ENCODE assay signal across 8 mouse cellular contexts in genomic region chr19:5770925-5771860, GRCm38 (mm10). TPM values are rescaled to one million over a fixed set of nuclear protein-coding genes. Genes with fewer than 3 reads are reported as not detected.
DNase-seq lines count a peak whose midpoint lies in the region; ATAC-seq lines count a peak whose summit lies in the region.

Gene Scyl1 (minus strand): TSS chr19:5771419.

- peak; percentile 96 to 97 for DNase-seq in adrenal gland, adult 18-20 months (ENCODE audit: low spot score in 2 of 2)
- peak; percentile 92 for DNase-seq in embryo, embryonic 11 days
- DNase-seq in gastrocnemius, postnatal 25 days = peak; percentile 96
- peak; percentile 100 for DNase-seq in intestine, embryonic 14.5 days (ENCODE audit: low spot score)
- DNase-seq in left cerebral cortex, postnatal 10 days (ENCODE audit: extremely low spot score in 1 of 2, low spot score in 2 of 2) = peak; percentile 85 to 94
- peak; percentile 93 to 94 for DNase-seq in right cerebral cortex, postnatal 10 days (ENCODE audit: low spot score in 2 of 2)
- DNase-seq in urinary bladder, postnatal 25 days (ENCODE audit: low spot score) = peak; percentile 95

- ATAC-seq in intestine, embryonic 14.5 days (replicated peaks; ENCODE audit: low FRiP score, low TSS enrichment, low read depth) = peak; percentile 97
- ATAC-seq in megakaryocyte progenitor cell, adult 5-6 weeks (replicated peaks; ENCODE audit: poor library complexity) = peak; percentile 99

- peak within 1 kb of the TSS; percentile 82 for H3K4me3 ChIP-seq in intestine, embryonic 14.5 days (ENCODE audit: low read depth, low read length)

- peak within 1 kb of the TSS; percentile 78 for H3K27ac ChIP-seq in intestine, embryonic 14.5 days (ENCODE audit: low read depth)

- intact Hi-C loops in left cerebral cortex, postnatal 10 days (cut with DNase I) = no loop called here

- H3K27me3 ChIP-seq in intestine, embryonic 14.5 days (replicated peaks; ENCODE audit: control insufficient read depth, insufficient read depth, low read length) = no peaks in the 10 kb centered on the region

- peak within 1 kb of the TSS; percentile 94 for H3K4me2 ChIP-seq in intestine, embryonic 14.5 days (ENCODE audit: low read length)

- peak within 1 kb of the TSS; percentile 78 for H3K9ac ChIP-seq in intestine, embryonic 14.5 days (ENCODE audit: low read length)

- H3K4me1 ChIP-seq in intestine, embryonic 14.5 days (replicated peaks; ENCODE audit: control insufficient read depth, insufficient read depth, low read length) = peaks cover 9% of the 10 kb centered on the region

- H3K36me3 ChIP-seq in intestine, embryonic 14.5 days (ENCODE audit: control insufficient read depth, insufficient read depth, low read length) = peaks cover 35% of the 10 kb centered on the region

- no peaks in the 10 kb centered on the region for H3K9me3 ChIP-seq in intestine, embryonic 14.5 days (ENCODE audit: control insufficient read depth, low read length)

- 1% methylated on average over 64 of the region's 64 CpGs for WGBS in intestine, embryonic 14.5 days

RNA-seq across cellular contexts. Expression of gene Scyl1, which starts in this region (rescaled TPM):
- 100 to 1,000 TPM in 1 of 2 experiments, 10 to 100 TPM in 1; 92.3 to 105 TPM for total RNA-seq in adrenal gland, adult 18-20 months (2021)
- total RNA-seq in gastrocnemius, postnatal 25 days (2021) = 10 to 100 TPM; 62.2 to 62.8 TPM
- 68.8 and 69.2 TPM in 2 replicates for polyA plus RNA-seq in intestine, embryonic 14.5 days (2014; fragmentation: Nextera tagmentation; extraction: Ambion mirVana)
- total RNA-seq in left cerebral cortex, postnatal 10 days (2021) = 10 to 100 TPM; 79.4 to 82.8 TPM
- total RNA-seq in megakaryocyte progenitor cell, adult 5-6 weeks (2015) = 15.7 and 19.9 TPM in 2 replicates
- total RNA-seq in megakaryocyte progenitor cell, adult 5-6 weeks (2017) = 23.9 and 28.2 TPM in 2 replicates

Comparison
In these comparisons a context has a peak if more than half of its experiments do, and no peak if none do; other contexts are left out.
1. Peak in every context shown above with its lines: DNase-seq, ATAC-seq, H3K4me3 ChIP-seq and H3K27ac ChIP-seq.